Mouse (Mus musculus): ENCODE data around the gene Iqcn. TPM values are rescaled to one million over a fixed set of nuclear protein-coding genes. Genes with fewer than 3 reads are reported as not detected.

The Iqcn gene
- total and polyA plus RNA-seq, 2 experiments from 2014 or later = 0.05 TPM

DNA sequence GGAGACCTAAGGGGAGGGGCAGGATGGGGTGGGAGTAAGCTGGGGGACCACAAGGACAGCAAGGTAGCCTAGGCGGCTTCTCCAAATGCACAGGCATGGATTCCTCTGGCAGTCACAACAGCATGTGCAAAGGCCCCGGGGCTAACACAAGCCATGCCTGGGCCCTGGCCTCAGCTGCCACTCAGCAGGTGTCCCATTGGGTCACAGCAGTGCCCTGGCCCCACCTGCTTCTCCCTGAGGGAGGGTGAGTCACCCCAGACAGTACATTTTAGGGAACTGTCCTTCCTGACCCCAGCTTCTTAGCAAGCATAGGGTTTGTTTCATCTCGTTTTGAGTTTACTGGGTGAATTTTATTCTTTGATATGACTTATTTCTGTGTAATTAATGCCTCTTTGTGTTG is 20.6 kb upstream of the Iqcn start:
- ATAC-seq (no peak), DNase-seq (ENCODE audit: low spot score) (no peak)
- 0 out of 2 replicates have a peak, but pooled peaks cover 5% of the 10 kb centered on the region for H3K4me1 ChIP-seq (ENCODE audit: insufficient read depth, low read length)
- H3K4me2 ChIP-seq (ENCODE audit: low read depth, low read length) = no peak overlapping the region
- no peak for TF ChIP-seq CTCF (IDR thresholded peaks at IDR 0.05; ENCODE audit: low read depth)
- no peaks in the 10 kb centered on the region for H3K27me3 ChIP-seq (ENCODE audit: insufficient read depth, low read length)
- no peak overlapping the region for H3K4me3 ChIP-seq (ENCODE audit: low read length)
- WGBS = 75% methylated on average over 3 of the region's 3 CpGs
- no peaks in the 10 kb centered on the region for H3K9me3 ChIP-seq (ENCODE audit: low read length)
- H3K9ac ChIP-seq (replicated peaks; ENCODE audit: low read length) = no peak overlapping the region
- no peak overlapping the region for H3K27ac ChIP-seq
- 0 out of 2 replicates have a peak, but pooled peaks cover 18% of the 10 kb centered on the region for H3K36me3 ChIP-seq (ENCODE audit: insufficient read depth, low read length)

DNA sequence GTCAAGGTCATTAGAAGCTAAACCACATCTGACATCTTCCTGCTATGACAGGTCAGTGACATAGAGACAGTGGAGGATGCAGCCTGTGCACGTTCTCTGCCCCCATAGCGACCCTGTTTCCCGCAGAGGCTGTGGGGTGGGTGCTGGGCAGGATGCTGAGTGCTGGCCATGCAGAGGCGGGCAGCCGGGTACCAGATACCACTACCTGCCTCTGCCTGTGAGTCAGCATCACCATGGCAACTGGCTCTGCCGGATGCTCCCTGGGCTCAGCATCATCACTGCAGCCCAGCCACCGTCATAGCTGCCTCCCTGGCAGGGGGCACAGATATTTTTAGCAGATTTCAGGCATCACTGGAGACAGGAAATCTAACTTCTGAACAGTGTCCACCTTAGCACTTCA is 19.0 kb upstream of the Iqcn start:
- H3K4me3 ChIP-seq (ENCODE audit: low read length) = no peak overlapping the region
- 33% methylated on average over 7 of the region's 7 CpGs for WGBS
- ATAC-seq = peak; percentile 77
- no peak overlapping the region for H3K9ac ChIP-seq (replicated peaks; ENCODE audit: low read length)
- H3K9me3 ChIP-seq (ENCODE audit: low read length) = no peaks in the 10 kb centered on the region
- H3K36me3 ChIP-seq (ENCODE audit: insufficient read depth, low read length) = 0 out of 2 replicates have a peak, but pooled peaks cover 5% of the 10 kb centered on the region
- H3K4me1 ChIP-seq (ENCODE audit: insufficient read depth, low read length) = 0 out of 2 replicates have a peak, but pooled peaks cover 5% of the 10 kb centered on the region
- no peak overlapping the region for H3K4me2 ChIP-seq (ENCODE audit: low read depth, low read length)
- H3K27ac ChIP-seq = peak overlapping the region; percentile 15; the same call in 1 of the 2 replicates
- DNase-seq (ENCODE audit: low spot score) = peak; percentile 63
- H3K27me3 ChIP-seq (ENCODE audit: insufficient read depth, low read length) = no peaks in the 10 kb centered on the region
- no peak for TF ChIP-seq CTCF (IDR thresholded peaks at IDR 0.05; ENCODE audit: low read depth)

DNA sequence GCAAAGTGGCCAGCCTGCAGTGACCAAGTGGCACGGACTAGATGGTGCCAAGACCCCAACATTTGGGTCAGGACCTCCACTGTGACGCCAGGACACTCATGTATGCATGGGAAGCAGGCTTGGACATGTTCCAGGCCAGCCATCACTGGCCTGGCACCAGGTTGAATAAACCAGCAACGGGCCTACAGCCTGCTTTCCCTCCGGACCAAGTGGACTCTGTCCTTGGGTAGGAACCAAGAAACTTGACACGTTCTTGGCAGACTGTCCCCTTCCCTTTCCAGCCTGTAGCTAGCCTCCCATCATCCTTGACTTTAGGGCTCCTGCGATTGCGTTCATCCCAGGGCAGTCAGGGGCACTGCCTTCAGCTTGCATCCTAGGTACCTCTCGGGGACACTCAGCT is 15.7 kb upstream of the Iqcn start:
- Histone ChIP-seq H3K4me2 (ENCODE audit: low read depth, low read length) (no peak overlapping the region), H3K27me3 (ENCODE audit: insufficient read depth, low read length) (no peaks in the 10 kb centered on the region), H3K4me1 (ENCODE audit: insufficient read depth, low read length) (peaks cover 5% of the 10 kb centered on the region; the same call in 1 of the 2 replicates), H3K9ac (replicated peaks; ENCODE audit: low read length) (no peak overlapping the region), H3K27ac (peak overlapping the region; percentile 4; the same call in 1 of the 2 replicates), H3K36me3 (ENCODE audit: insufficient read depth, low read length) (no peaks in the 10 kb centered on the region), H3K9me3 (ENCODE audit: low read length) (no peaks in the 10 kb centered on the region), H3K4me3 (ENCODE audit: low read length) (no peak overlapping the region)
- no peak for TF ChIP-seq CTCF (IDR thresholded peaks at IDR 0.05; ENCODE audit: low read depth)
- peak; percentile 82 for DNase-seq (ENCODE audit: low spot score)
- WGBS = 48% methylated on average over 8 of the region's 8 CpGs
- ATAC-seq = peak; percentile 51

DNA sequence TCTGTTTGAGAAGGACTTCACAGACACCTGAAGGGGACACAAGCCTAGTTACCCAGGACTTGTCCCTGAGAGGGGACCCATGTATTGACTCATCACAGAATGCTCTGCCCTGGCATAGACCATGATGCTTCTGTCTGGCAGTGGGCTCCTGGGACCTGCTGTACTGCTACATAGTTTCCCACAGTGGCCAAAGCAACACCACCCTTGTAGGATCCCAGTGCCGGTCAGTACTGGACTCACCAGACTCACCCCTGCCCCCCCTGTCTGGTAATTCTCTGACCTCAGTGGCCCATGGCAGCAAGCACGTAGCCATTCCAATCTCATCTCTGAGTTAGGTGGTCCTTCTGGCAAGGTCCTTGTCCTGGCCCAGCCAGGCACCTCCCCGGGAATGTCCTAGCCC is 15.1 kb upstream of the Iqcn start:
- WGBS = 84% methylated on average over 3 of the region's 3 CpGs
- no peak overlapping the region for H3K4me2 ChIP-seq (ENCODE audit: low read depth, low read length)
- no peak for ATAC-seq

DNA sequence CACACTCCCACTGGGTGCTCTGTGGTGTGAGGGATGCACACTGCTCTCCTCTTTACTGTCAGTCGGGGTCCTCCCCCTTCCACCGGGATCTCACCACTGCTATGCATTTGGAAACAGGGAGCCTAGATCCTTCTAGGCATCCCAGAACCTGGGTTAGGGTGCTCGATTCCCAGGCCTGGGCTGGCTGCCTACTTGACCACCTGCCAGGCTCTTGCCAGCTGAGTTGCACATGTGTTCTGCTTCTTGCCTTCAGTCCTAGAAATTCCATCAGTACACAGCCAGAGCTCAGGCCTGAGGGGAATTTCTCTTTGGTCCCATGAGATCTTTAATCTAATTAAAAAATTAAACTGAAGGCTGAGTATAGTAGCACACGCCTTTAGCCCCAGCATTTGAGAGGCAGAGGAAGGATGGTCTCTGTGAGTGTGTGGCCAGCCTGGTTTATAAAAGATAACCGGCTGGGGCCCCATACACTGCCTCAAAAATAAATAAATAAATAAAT is 13.3 kb upstream of the Iqcn start:
- no peak overlapping the region for H3K9ac ChIP-seq (replicated peaks; ENCODE audit: low read length)
- no peaks in the 10 kb centered on the region for H3K27me3 ChIP-seq (ENCODE audit: insufficient read depth, low read length)
- ATAC-seq (no peak), DNase-seq (ENCODE audit: low spot score) (no peak)
- WGBS = 73% methylated on average over 5 of the region's 5 CpGs
- no peak overlapping the region for H3K27ac ChIP-seq
- no peak for TF ChIP-seq CTCF (IDR thresholded peaks at IDR 0.05; ENCODE audit: low read depth)
- peaks cover 5% of the 10 kb centered on the region; the same call in 1 of the 2 replicates for H3K4me1 ChIP-seq (ENCODE audit: insufficient read depth, low read length)
- no peak overlapping the region for H3K4me2 ChIP-seq (ENCODE audit: low read depth, low read length)
- no peaks in the 10 kb centered on the region for H3K9me3 ChIP-seq (ENCODE audit: low read length)
- no peak overlapping the region for H3K4me3 ChIP-seq (ENCODE audit: low read length)
- no peaks in the 10 kb centered on the region for H3K36me3 ChIP-seq (ENCODE audit: insufficient read depth, low read length)

More for the DNA sequence above, 15.1 kb upstream of the Iqcn start:
- H3K4me3 ChIP-seq (ENCODE audit: low read length) = no peak overlapping the region
- no peak for TF ChIP-seq CTCF (IDR thresholded peaks at IDR 0.05; ENCODE audit: low read depth)
- H3K9ac ChIP-seq (replicated peaks; ENCODE audit: low read length) = no peak overlapping the region
- H3K27ac ChIP-seq = no peak overlapping the region
- H3K4me1 ChIP-seq (ENCODE audit: insufficient read depth, low read length) = peaks cover 5% of the 10 kb centered on the region; the same call in 1 of the 2 replicates
- H3K36me3 ChIP-seq (ENCODE audit: insufficient read depth, low read length) = no peaks in the 10 kb centered on the region
- no peaks in the 10 kb centered on the region for H3K9me3 ChIP-seq (ENCODE audit: low read length)
- DNase-seq (ENCODE audit: low spot score) = no peak
- H3K27me3 ChIP-seq (ENCODE audit: insufficient read depth, low read length) = no peaks in the 10 kb centered on the region

DNA sequence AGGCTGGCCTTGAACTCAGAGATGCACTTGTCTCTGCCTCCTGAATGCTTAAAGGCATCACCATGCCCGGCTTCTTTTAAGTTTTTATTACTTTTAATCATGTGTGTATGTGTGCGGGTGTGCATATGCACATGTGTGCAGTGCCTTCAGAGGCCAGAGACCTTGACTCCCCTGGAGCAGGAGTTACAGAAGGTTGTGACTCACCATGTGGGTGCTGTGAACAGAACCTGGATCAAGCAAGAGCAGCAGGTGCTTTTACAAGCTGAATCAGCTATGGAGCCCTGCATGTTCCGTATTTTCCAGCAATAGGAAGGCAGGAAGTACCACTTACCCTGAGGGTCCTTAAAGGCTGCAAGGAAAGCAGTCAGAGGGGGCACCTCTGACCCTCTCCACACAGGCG is 12.0 kb upstream of the Iqcn start:
- Histone ChIP-seq H3K4me3 (ENCODE audit: low read length) (no peak overlapping the region; the same call in 1 of the 2 replicates), H3K27ac (no peak overlapping the region), H3K36me3 (ENCODE audit: insufficient read depth, low read length) (no peaks in the 10 kb centered on the region), H3K9me3 (ENCODE audit: low read length) (no peaks in the 10 kb centered on the region), H3K27me3 (ENCODE audit: insufficient read depth, low read length) (no peaks in the 10 kb centered on the region), H3K9ac (replicated peaks; ENCODE audit: low read length) (peak overlapping the region; percentile 41; the same call in 1 of the 2 replicates), H3K4me2 (ENCODE audit: low read depth, low read length) (peak overlapping the region; percentile 53), H3K4me1 (ENCODE audit: insufficient read depth, low read length) (peaks cover 5% of the 10 kb centered on the region)
- TF ChIP-seq CTCF (IDR thresholded peaks at IDR 0.05; ENCODE audit: low read depth) = no peak
- ATAC-seq (no peak), DNase-seq (ENCODE audit: low spot score) (no peak)
- 62% methylated on average over 4 of the region's 4 CpGs for WGBS

DNA sequence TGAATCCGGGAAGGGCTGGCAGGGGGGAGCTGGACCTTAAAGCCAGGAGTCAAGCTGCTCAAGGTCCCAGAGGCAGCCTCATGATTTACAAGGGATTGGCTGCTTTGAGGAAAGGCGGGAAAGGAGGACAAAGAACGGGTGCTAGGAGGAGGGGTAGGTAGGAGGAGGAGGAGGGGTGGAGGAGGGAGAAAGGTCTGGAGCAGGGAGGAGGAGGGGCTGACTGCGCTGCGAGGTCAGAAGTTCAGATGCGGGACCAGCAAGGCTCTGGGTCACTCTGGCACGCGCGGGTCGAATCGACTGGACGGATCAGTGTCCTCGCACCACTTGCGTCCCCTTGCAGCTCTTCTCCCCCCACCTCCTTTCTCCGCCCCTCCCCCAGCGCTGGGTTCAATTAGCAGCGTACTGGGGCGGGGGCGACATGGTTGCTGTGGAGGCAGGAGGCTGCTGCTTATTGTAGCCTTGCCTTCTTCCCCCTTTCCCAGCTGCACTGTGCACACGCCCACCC is 11.5 kb upstream of the Iqcn start:
- DNase-seq (ENCODE audit: low spot score) (no peak), ATAC-seq (peak; percentile 13)
- H3K4me1 ChIP-seq (ENCODE audit: insufficient read depth, low read length) = peaks cover 10% of the 10 kb centered on the region
- peak overlapping the region; percentile 41; the same call in 1 of the 2 replicates for H3K9ac ChIP-seq (replicated peaks; ENCODE audit: low read length)
- H3K27me3 ChIP-seq (ENCODE audit: insufficient read depth, low read length) = no peaks in the 10 kb centered on the region
- peak overlapping the region; percentile 53 for H3K4me2 ChIP-seq (ENCODE audit: low read depth, low read length)
- WGBS = under 1% methylated on average over 20 of the region's 20 CpGs
- H3K36me3 ChIP-seq (ENCODE audit: insufficient read depth, low read length) = no peaks in the 10 kb centered on the region
- no peaks in the 10 kb centered on the region for H3K9me3 ChIP-seq (ENCODE audit: low read length)
- H3K4me3 ChIP-seq (ENCODE audit: low read length) = peak overlapping the region; percentile 16
- H3K27ac ChIP-seq = no peak overlapping the region
- no peak for TF ChIP-seq CTCF (IDR thresholded peaks at IDR 0.05; ENCODE audit: low read depth)
